Mouse (Mus musculus): Measurements from ENCODE around the gene Fam71d. TPM values are rescaled to one million over a fixed set of nuclear protein-coding genes. Genes with fewer than 3 reads are reported as not detected.

Gene Fam71d
- polyA plus RNA-seq (2012; rRNA removed; ENCODE audit: low replicate concordance): not detected in 2 replicates

DNA sequence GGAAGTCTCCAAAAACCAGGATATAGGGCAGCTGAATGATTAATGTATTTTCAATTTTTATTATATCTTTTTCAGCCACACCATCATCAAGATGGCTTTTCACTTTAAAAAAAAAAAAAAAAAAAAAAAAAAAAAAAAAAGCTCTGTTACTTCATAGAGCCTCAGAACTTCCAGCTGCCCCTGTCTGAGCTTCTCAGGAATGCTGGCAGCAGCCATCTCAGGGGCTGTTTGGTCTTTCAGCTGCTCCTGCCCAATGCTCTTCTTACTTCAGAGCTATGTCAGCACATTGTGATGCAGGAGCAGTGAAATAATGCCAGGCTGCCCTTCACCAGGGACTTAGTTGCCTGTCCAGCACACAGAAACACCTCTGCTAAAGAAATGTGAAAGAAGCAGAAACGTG lies at the start of gene Fam71d:
TSS of gene Fam71d (plus strand) at position 211 of the 400 bp plus-strand sequence.

DNA sequence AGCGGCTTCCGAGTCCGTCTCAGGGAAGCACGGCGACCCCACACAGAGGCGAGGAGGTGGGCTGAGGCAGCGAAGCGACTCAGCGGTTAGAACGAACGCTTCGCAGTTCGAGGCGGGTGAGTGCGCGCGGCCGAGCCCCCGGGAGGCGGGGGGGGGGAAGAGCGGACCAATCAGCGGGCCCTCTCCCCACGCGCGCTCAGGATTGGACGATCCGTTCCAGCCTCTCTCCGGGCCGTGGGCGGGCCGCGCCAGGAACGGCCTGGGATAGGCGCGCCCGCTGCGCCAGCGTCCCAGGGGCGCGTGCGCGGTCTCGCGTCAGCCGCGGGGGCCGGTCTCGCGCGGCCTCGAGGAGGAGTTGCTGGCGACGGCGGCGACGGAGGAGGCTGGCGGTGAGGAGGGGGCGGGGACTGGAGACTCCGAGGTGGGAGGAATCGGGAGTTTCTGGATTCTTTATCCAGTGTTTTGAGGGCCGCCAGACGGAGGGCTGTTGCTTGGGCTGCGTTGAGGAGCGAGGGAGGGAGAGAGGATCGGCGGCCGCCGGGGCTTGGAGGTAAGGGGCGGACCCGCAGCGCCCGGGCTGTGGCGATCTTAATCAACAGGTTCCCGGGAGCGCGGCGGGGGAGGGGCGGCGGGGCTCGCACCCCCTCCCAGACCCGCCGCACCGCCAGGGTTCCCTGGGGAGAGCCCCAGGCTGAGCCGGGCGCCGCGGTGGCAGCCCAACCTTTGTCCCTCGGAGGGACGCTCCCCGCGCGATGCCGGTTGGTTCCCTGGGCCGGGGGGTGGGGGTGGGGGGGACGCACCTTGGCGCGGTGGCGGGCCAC lies 57.4 kb downstream of the Fam71d start, which contains the start of gene Mpp5:
TSS of gene Mpp5 (plus strand) at position 351 of the 821 bp plus-strand sequence.

Other genes with a start within 250 kb of the Fam71d start
- gene Mpp5, start 57.4 kb downstream of the Fam71d start, polyA plus RNA-seq (2012; rRNA removed; ENCODE audit: low replicate concordance): 0.78 and 2.6 TPM in 2 replicates
- gene Atp6v1d, start 170.1 kb downstream of the Fam71d start, polyA plus RNA-seq (2012; rRNA removed; ENCODE audit: low replicate concordance): 7.8 and 21.3 TPM in 2 replicates
- 6.7 and 18.7 TPM in 2 replicates for gene Eif2s1, start 170.3 kb downstream of the Fam71d start, polyA plus RNA-seq (2012; rRNA removed; ENCODE audit: low replicate concordance)
- gene Plek2, start 215.4 kb downstream of the Fam71d start, polyA plus RNA-seq (2012; rRNA removed; ENCODE audit: low replicate concordance): 0.98 and 1.4 TPM in 2 replicates